Mouse (Mus musculus) lung, embryonic 16.5 days (tissue): Measurements from ENCODE around the gene Kdm6b. TPM values are rescaled to one million over a fixed set of nuclear protein-coding genes. Genes with fewer than 3 reads are reported as not detected.
A peak's percentile ranks its signal among the peaks of the same experiment; 100 is the strongest.

Source experiments
- ATAC-seq: fragments of 200-750 bp; cut with Nextera tagmentation; 2 replicates; pipeline ENCODE4 v1.8.0; 2017; ENCODE audit warnings: low read depth, mild to moderate bottlenecking, moderate library complexity
- H3K27ac ChIP-seq: fragments of 300-500 bp; sonication (generic); 2 replicates; pipeline ENCODE4 v1.5.1; 2014; ENCODE audit warnings: mild to moderate bottlenecking, control low read depth, low read length
- H3K27me3 ChIP-seq: fragments of 300-500 bp; sonication (generic); 2 replicates; pipeline ENCODE4 v1.6.1; 2014; ENCODE audit warnings: low read depth, low read length, mixed read lengths; ENCODE audit not compliant: control insufficient read depth, insufficient read depth
- H3K36me3 ChIP-seq: fragments of 300-500 bp; sonication (generic); 2 replicates; pipeline ENCODE4 v1.6.1; 2014; ENCODE audit warnings: low read length; ENCODE audit not compliant: control insufficient read depth, insufficient read depth
- H3K4me1 ChIP-seq: fragments of 300-500 bp; sonication (generic); replicated peaks from 2 replicates; pipeline ENCODE4 v1.6.1; 2014; ENCODE audit warnings: low read length, mixed read lengths; ENCODE audit not compliant: control insufficient read depth, insufficient read depth
- H3K4me2 ChIP-seq: fragments of 300-500 bp; sonication (generic); 2 replicates; pipeline ENCODE4 v1.6.1; 2014; ENCODE audit warnings: low read depth, low read length, control low read depth
- H3K4me3 ChIP-seq: fragments of 300-500 bp; sonication (generic); 2 replicates; pipeline ENCODE4 v1.5.1; 2014; ENCODE audit warnings: mild to moderate bottlenecking, low read length, control low read depth
- H3K9ac ChIP-seq: fragments of 300-500 bp; sonication (generic); 2 replicates; pipeline ENCODE4 v1.6.1; 2014; ENCODE audit warnings: low read length, control low read depth
- H3K9me3 ChIP-seq: fragments of 300-500 bp; sonication (generic); 2 replicates; pipeline ENCODE4 v1.6.1; 2016; ENCODE audit warnings: low read length; ENCODE audit not compliant: control insufficient read depth
- WGBS: fragments of 180-500 bp; shearing (Covaris S2); extraction: QIAGEN DNeasy Blood & Tissue Kit; methylation state at CpG from one replicate; pipeline ENCODE4 v1.1.7; 2014; 5-methylcytosine and 5-hydroxymethylcytosine counted together
- polyA plus RNA-seq: library from polyadenylated mRNA; unstranded; fragments of >200 nt; fragmentation: Nextera tagmentation; extraction: Ambion mirVana; gene quantifications from 2 replicates; pipeline ENCODE4 v1.2.1, GENCODE M21; 2015

The Kdm6b gene
- polyA plus RNA-seq, 1 experiment from 2014 or later = 26.0 TPM

DNA sequence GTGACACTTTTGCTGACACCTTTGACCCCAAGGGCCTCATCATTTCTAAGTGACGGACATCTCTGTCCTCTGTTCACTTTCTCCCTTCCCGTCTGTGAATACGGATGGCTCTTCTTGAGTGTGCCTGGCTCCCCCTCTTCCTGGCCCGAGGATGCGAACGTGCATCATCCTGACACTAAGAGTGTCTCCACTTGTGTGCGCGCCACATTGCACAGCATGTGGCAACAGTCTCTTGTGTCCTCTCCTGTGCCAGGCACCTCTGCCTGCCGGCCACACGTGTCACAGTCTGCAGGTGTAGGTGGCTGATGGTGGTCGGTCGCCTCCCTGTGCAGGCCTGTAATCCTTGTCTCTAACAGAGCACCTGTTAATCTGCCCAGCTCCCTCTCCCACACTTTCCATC is 41.9 kb downstream of the Kdm6b start:
- H3K9me3 ChIP-seq = no peaks in the 10 kb centered on the region
- no peak overlapping the region; the same call in 1 of the 2 replicates for H3K4me3 ChIP-seq
- H3K36me3 ChIP-seq = peaks cover 9% of the 10 kb centered on the region
- H3K27ac ChIP-seq = peak overlapping the region; percentile 93; the same call in 1 of the 2 replicates
- 47% methylated on average over 12 of the region's 12 CpGs for WGBS
- no peak for ATAC-seq
- H3K4me2 ChIP-seq = 0 out of 2 replicates have a peak overlapping the region, but pooled peaks have one; percentile 49
- peaks cover 28% of the 10 kb centered on the region for H3K4me1 ChIP-seq
- H3K27me3 ChIP-seq = no peaks in the 10 kb centered on the region
- H3K9ac ChIP-seq = peak overlapping the region; percentile 50; the same call in 1 of the 2 replicates

DNA sequence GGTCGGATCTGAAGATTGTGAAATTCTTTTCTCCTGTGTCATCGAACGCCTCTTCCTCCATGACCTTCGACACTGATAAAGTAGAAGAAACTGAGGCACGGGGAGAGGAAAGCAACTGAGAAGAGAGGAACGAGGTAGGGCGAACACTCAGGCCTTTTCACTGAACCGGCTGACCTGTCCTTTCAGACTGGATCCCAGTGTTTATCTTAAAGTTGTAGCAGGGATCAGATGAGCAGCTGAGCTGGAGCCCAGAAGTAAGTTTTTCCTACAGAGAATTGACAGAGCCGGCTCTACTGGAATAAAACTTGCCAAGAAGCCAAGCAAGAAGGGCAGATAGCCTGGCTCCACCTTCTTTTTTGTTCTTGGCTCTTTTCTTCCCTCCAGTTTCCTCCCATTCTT is 42.7 kb downstream of the Kdm6b start:
- WGBS = 13% methylated on average over 9 of the region's 9 CpGs
- peak overlapping the region; percentile 50 for H3K9ac ChIP-seq
- no peak for ATAC-seq
- H3K27me3 ChIP-seq = no peaks in the 10 kb centered on the region
- no peaks in the 10 kb centered on the region for H3K9me3 ChIP-seq
- H3K36me3 ChIP-seq = peaks cover 7% of the 10 kb centered on the region
- peak overlapping the region; percentile 16 for H3K4me3 ChIP-seq
- H3K27ac ChIP-seq = peak overlapping the region; percentile 93
- peak overlapping the region; percentile 49 for H3K4me2 ChIP-seq
- peaks cover 31% of the 10 kb centered on the region for H3K4me1 ChIP-seq

- Histone ChIP-seq H3K36me3 (peaks cover 7% of the 10 kb centered on the region), H3K4me3 (peak overlapping the region; percentile 90), H3K27ac (peak overlapping the region; percentile 100), H3K4me2 (peak overlapping the region; percentile 94), H3K9ac (peak overlapping the region; percentile 100), H3K4me1 (peaks cover 37% of the 10 kb centered on the region), H3K9me3 (no peaks in the 10 kb centered on the region), H3K27me3 (no peaks in the 10 kb centered on the region)
- WGBS = 9% methylated on average over 2 of the region's 2 CpGs
- ATAC-seq = no peak
Observed at GRCm38 (mm10) chr11:69369990-69370816, 43.3 kb downstream of the Kdm6b start.

- Histone ChIP-seq H3K27me3 (no peaks in the 10 kb centered on the region), H3K4me1 (peaks cover 45% of the 10 kb centered on the region), H3K9ac (peak within 1 kb of the TSS; percentile 100), H3K27ac (peak within 1 kb of the TSS; percentile 100), H3K36me3 (peaks cover 7% of the 10 kb centered on the region), H3K4me3 (peak within 1 kb of the TSS; percentile 90), H3K9me3 (no peaks in the 10 kb centered on the region), H3K4me2 (peak within 1 kb of the TSS; percentile 94)
- ATAC-seq = no peak
- WGBS = 1% methylated on average over 11 of the region's 34 CpGs
Observed at GRCm38 (mm10) chr11:69369215-69369989, 44.1 kb downstream of the Kdm6b start, which contains the start of gene Chd3. Chd3 (minus strand) TSS chr11:69369406.

- Histone ChIP-seq H3K36me3 (peaks cover 9% of the 10 kb centered on the region), H3K4me1 (peaks cover 53% of the 10 kb centered on the region), H3K27me3 (no peaks in the 10 kb centered on the region), H3K4me2 (peak overlapping the region; percentile 94), H3K9ac (peak overlapping the region; percentile 100), H3K4me3 (peak overlapping the region; percentile 90), H3K27ac (peak overlapping the region; percentile 100), H3K9me3 (no peaks in the 10 kb centered on the region)
- 0 out of 2 replicates have a peak, but pooled peaks have one; percentile 0 for ATAC-seq
- under 1% methylated on average over 48 of the region's 106 CpGs for WGBS
Observed at GRCm38 (mm10) chr11:69368356-69369214, 44.9 kb downstream of the Kdm6b start.

DNA sequence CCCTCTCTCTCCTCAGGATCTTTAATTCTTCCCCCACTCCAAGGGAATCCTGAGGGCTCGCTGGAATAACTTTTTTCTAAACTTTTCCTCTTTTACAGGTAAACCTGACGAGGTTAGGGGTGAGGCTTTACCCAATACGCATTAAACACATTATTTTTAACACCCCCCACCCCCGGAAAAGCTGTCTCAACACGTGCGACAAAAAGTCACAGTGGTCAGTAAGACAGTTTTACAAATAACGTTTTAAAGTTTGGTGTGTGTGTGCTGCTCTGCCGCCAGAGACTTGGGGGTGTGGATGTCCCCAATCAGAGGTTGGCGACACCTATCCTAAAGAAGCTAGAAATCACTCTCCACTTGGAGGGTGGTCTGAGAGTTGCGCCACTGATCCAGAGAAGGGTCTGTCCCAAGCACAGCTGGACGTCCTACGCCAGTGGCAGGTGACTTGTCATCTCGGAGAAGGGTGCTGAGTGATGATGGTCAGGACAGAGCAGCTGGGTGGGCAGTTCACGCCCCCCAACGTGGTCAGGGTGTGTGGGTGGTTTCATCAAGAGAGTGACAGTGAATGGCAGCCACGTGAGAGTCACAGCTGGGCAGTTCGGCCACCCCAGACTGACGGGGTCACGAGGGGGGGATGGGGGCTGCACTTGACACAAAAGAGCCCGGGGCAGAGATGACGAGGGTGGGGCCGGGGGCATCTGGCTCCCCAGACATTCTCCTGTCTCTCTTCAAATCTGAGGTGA is 45.7 kb downstream of the Kdm6b start:
- Histone ChIP-seq H3K9me3 (no peaks in the 10 kb centered on the region), H3K27ac (peak overlapping the region; percentile 100), H3K9ac (peak overlapping the region; percentile 100), H3K4me1 (peaks cover 52% of the 10 kb centered on the region), H3K36me3 (peaks cover 12% of the 10 kb centered on the region), H3K4me2 (peak overlapping the region; percentile 94), H3K4me3 (peak overlapping the region; percentile 90), H3K27me3 (no peaks in the 10 kb centered on the region)
- no peak for ATAC-seq
- WGBS = under 1% methylated on average over 22 of the region's 22 CpGs

DNA sequence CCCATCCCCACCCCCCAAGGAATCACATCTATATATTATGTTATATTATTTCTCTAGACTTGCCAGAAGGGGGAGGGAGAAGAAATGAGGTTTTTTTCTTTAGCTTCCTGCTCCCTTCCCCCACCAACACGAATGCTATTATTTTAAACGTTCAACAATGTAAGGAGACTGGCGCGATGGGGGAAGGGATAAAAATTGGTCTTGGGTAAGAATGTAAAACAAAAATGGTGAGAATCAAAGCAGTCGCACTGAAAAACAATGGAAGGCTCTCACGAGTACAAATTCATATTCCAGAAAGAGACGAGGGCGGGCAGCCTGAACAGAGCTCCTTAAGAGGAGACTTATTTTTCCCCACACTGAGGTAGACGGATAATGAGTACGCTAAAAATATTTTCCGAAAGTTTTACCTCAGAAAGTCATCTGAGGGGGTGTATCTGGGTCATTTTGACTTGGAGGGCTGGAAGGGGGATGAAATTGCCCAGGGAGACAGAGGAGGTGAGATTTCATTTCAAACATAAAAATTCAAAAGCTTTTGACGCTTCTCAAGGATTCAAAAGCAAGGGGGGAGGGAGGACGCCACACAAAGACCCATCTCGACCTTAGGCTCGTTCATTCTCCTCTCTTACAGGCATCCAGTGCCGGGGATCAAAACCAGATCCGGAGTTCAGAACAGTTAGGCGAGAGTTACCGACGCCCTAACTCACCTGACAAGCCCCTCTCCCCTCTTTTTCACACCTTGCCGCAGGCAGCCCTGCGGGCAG is 46.4 kb downstream of the Kdm6b start:
- WGBS = under 1% methylated on average over 22 of the region's 22 CpGs
- Histone ChIP-seq H3K27ac (peak overlapping the region; percentile 100), H3K4me1 (peaks cover 49% of the 10 kb centered on the region), H3K36me3 (peaks cover 14% of the 10 kb centered on the region), H3K27me3 (no peaks in the 10 kb centered on the region), H3K4me3 (peak overlapping the region; percentile 90), H3K4me2 (peak overlapping the region; percentile 94), H3K9ac (peak overlapping the region; percentile 100), H3K9me3 (no peaks in the 10 kb centered on the region)
- ATAC-seq = no peak
